ENCODE assay signal across 8 mouse cellular contexts in genomic region chr16:94569229-94570176, GRCm38 (mm10). TPM values are rescaled to one million over a fixed set of nuclear protein-coding genes. Genes with fewer than 3 reads are reported as not detected.
DNase-seq lines count a peak whose midpoint lies in the region; ATAC-seq and TF ChIP-seq lines count a peak whose summit lies in the region.

Gene Dyrk1a, plus strand, starts transcription at chr16:94570010.

- TF ChIP-seq CTCF in bone marrow, adult 2 months (IDR thresholded peaks at IDR 0.05; ENCODE audit: control insufficient read depth, insufficient read depth, low read length) = no peak
- no peak for TF ChIP-seq CTCF in midbrain, postnatal 0 days (IDR thresholded peaks at IDR 0.05)

- H3K27ac ChIP-seq in bone marrow, adult 2 months (ENCODE audit: control insufficient read depth, insufficient read depth, low read depth, low read length, poor library complexity) = peak within 1 kb of the TSS; percentile 100
- H3K27ac ChIP-seq in embryonic facial prominence, embryonic 15.5 days (replicated peaks) = peak within 1 kb of the TSS; percentile 100
- H3K27ac ChIP-seq in limb, embryonic 14.5 days (replicated peaks; ENCODE audit: low read depth, low read length) = peak within 1 kb of the TSS; percentile 100
- peak within 1 kb of the TSS; percentile 100 for H3K27ac ChIP-seq in midbrain, postnatal 0 days (ENCODE audit: low read depth, low read length)

- DNase-seq in 3T3-L1 (ENCODE audit: low read depth, low spot score) = peak; percentile 99
- DNase-seq in heart, adult 8-10 months (ENCODE audit: low spot score) = peak; percentile 98
- peak; percentile 99 for DNase-seq in kidney, adult 9 months
- DNase-seq in limb, embryonic 14.5 days (ENCODE audit: low spot score) = peak; percentile 98
- peak; percentile 99 for DNase-seq in midbrain, postnatal 0 days (ENCODE audit: low spot score)
- DNase-seq in spleen, postnatal 14 days (ENCODE audit: low spot score in 2 of 2) = peak; percentile 96 to 98

- peak within 1 kb of the TSS; percentile 97 for H3K4me3 ChIP-seq in bone marrow, adult 2 months (replicated peaks; ENCODE audit: control insufficient read depth, low read depth, low read length)
- H3K4me3 ChIP-seq in embryonic facial prominence, embryonic 15.5 days (replicated peaks) = peak within 1 kb of the TSS; percentile 93
- peak within 1 kb of the TSS; percentile 86 for H3K4me3 ChIP-seq in limb, embryonic 14.5 days (replicated peaks; ENCODE audit: low read length)
- peak within 1 kb of the TSS; percentile 76 for H3K4me3 ChIP-seq in midbrain, postnatal 0 days (ENCODE audit: low read depth, low read length)

- no peaks in the 10 kb centered on the region for H3K27me3 ChIP-seq in embryonic facial prominence, embryonic 15.5 days
- no peaks in the 10 kb centered on the region for H3K27me3 ChIP-seq in limb, embryonic 14.5 days (ENCODE audit: control insufficient read depth, insufficient read depth, low read length)
- H3K27me3 ChIP-seq in midbrain, postnatal 0 days (ENCODE audit: insufficient read depth, low read length) = no peaks in the 10 kb centered on the region

- peak; percentile 95 for ATAC-seq in embryonic facial prominence, embryonic 15.5 days (ENCODE audit: insufficient number of reproducible peaks, low FRiP score, low TSS enrichment, low read depth)
- ATAC-seq in limb, embryonic 14.5 days (ENCODE audit: low FRiP score, low read depth) = peak; percentile 95
- ATAC-seq in midbrain, postnatal 0 days (ENCODE audit: low FRiP score) = peak; percentile 95

- no peaks in the 10 kb centered on the region for H3K36me3 ChIP-seq in embryonic facial prominence, embryonic 15.5 days
- no peaks in the 10 kb centered on the region for H3K36me3 ChIP-seq in limb, embryonic 14.5 days (ENCODE audit: control insufficient read depth, insufficient read depth, low read length)
- no peaks in the 10 kb centered on the region for H3K36me3 ChIP-seq in midbrain, postnatal 0 days (ENCODE audit: insufficient read depth, low read length)

- TF ChIP-seq POLR2A in bone marrow, adult 2 months (IDR thresholded peaks at IDR 0.05; ENCODE audit: borderline replicate concordance, control insufficient read depth, low read depth, low read length) = peak; percentile 57; the same call in 1 of the 2 replicates
- 0 out of 2 replicates have a peak, but pooled peaks have one; percentile 40 for TF ChIP-seq POLR2A in limb, embryonic 14.5 days (IDR thresholded peaks at IDR 0.05; ENCODE audit: borderline replicate concordance, extremely low read depth, insufficient read depth, insufficient read length)

- 2% methylated on average over 103 of the region's 133 CpGs for WGBS in bone marrow, adult 2 months
- under 1% methylated on average over 112 of the region's 133 CpGs for WGBS in embryonic facial prominence, embryonic 15.5 days
- under 1% methylated on average over 76 of the region's 133 CpGs for WGBS in limb, embryonic 14.5 days
- WGBS in midbrain, postnatal 0 days = under 1% methylated on average over 73 of the region's 133 CpGs

- no peaks in the 10 kb centered on the region for H3K9me3 ChIP-seq in embryonic facial prominence, embryonic 15.5 days (replicated peaks)
- H3K9me3 ChIP-seq in limb, embryonic 14.5 days (ENCODE audit: control insufficient read depth, low read length) = no peaks in the 10 kb centered on the region
- no peaks in the 10 kb centered on the region for H3K9me3 ChIP-seq in midbrain, postnatal 0 days (ENCODE audit: low read length)

- H3K9ac ChIP-seq in embryonic facial prominence, embryonic 15.5 days = peak within 1 kb of the TSS; percentile 99
- peak within 1 kb of the TSS; percentile 98 for H3K9ac ChIP-seq in limb, embryonic 14.5 days (ENCODE audit: low read depth, low read length, severe bottlenecking)
- H3K9ac ChIP-seq in midbrain, postnatal 0 days (replicated peaks; ENCODE audit: low read length, poor library complexity, severe bottlenecking) = peak within 1 kb of the TSS; percentile 99

- H3K4me2 ChIP-seq in embryonic facial prominence, embryonic 15.5 days (replicated peaks) = peak within 1 kb of the TSS; percentile 57
- peak within 1 kb of the TSS; percentile 65 for H3K4me2 ChIP-seq in limb, embryonic 14.5 days (replicated peaks; ENCODE audit: low read depth, low read length, severe bottlenecking)
- H3K4me2 ChIP-seq in midbrain, postnatal 0 days (ENCODE audit: low read depth, low read length, poor library complexity, severe bottlenecking) = peak within 1 kb of the TSS; percentile 80

- H3K4me1 ChIP-seq in bone marrow, adult 2 months (ENCODE audit: control insufficient read depth, insufficient read depth, low read length) = peaks cover 3% of the 10 kb centered on the region; the same call in 1 of the 2 replicates
- H3K4me1 ChIP-seq in embryonic facial prominence, embryonic 15.5 days = peaks cover 19% of the 10 kb centered on the region
- peaks cover 19% of the 10 kb centered on the region for H3K4me1 ChIP-seq in limb, embryonic 14.5 days (ENCODE audit: control insufficient read depth, insufficient read depth, low read length)
- peaks cover 14% of the 10 kb centered on the region; the same call in 1 of the 2 replicates for H3K4me1 ChIP-seq in midbrain, postnatal 0 days (ENCODE audit: insufficient read depth, low read length)

RNA-seq across cellular contexts. Expression of gene Dyrk1a, which starts in this region (rescaled TPM):
- 15.7 and 21.2 TPM in 2 replicates for polyA plus RNA-seq in bone marrow, adult 2 months (2011; ENCODE audit: insufficient read depth, insufficient read length, low replicate concordance, missing spikeins)
- polyA plus RNA-seq in embryonic facial prominence, embryonic 15.5 days (2015; fragmentation: Nextera tagmentation; extraction: Ambion mirVana) = 9.1 and 9.7 TPM in 2 replicates
- total RNA-seq in heart, adult 8-10 months (2022) = 10 to 100 TPM; 70.5 to 87.1 (median 79.0) TPM
- polyA plus RNA-seq in limb, embryonic 14.5 days (2012; rRNA removed) = 35.0 and 45.1 TPM in 2 replicates
- 12.3 and 15.1 TPM in 2 replicates for polyA plus RNA-seq in limb, embryonic 14.5 days (2014; fragmentation: Nextera tagmentation; extraction: Ambion mirVana)
- 93.5 and 94.2 TPM in 2 replicates for total RNA-seq in midbrain, postnatal 0 days (2014; rRNA removed)
- 11.7 and 13.7 TPM in 2 replicates for polyA plus RNA-seq in midbrain, postnatal 0 days (2015; fragmentation: Nextera tagmentation; extraction: Ambion mirVana)

Comparison
In these comparisons a context has a peak if more than half of its experiments do, and no peak if none do; other contexts are left out.
1. Peak in every context shown above with its lines: DNase-seq, ATAC-seq, H3K4me3 ChIP-seq and H3K27ac ChIP-seq.